Mouse (Mus musculus): ENCODE data around the gene Gm17651. TPM values are rescaled to one million over a fixed set of nuclear protein-coding genes. Genes with fewer than 3 reads are reported as not detected.
A peak's percentile ranks its signal among the peaks of the same experiment; 100 is the strongest.

Gm17651 gene
- total RNA-seq, 2 experiments from 2014 or later, result not detected

DNA sequence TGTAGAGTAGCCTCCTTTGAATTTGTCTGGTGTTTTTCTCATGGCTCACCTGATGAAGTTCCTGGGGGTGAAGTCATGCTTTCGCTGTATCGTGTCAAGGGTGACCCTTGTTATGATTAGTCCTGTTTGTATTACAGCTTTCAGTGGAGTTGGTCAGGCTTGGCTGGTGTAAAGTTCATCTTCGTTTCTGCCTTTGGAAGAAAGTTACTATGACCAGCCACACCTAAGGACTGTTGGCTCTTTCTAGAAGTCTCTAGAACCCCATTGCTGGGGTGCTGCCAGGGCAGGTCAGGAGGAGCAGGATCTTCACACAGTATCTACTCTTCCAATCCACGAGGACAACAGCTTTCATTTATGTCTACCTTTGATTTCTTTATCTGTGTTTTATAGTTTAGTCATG, 41.0 kb downstream of the Gm17651 start:
- intact Hi-C loops (cut with DNase I), result no loop called here
- no peak for DNase-seq

DNA sequence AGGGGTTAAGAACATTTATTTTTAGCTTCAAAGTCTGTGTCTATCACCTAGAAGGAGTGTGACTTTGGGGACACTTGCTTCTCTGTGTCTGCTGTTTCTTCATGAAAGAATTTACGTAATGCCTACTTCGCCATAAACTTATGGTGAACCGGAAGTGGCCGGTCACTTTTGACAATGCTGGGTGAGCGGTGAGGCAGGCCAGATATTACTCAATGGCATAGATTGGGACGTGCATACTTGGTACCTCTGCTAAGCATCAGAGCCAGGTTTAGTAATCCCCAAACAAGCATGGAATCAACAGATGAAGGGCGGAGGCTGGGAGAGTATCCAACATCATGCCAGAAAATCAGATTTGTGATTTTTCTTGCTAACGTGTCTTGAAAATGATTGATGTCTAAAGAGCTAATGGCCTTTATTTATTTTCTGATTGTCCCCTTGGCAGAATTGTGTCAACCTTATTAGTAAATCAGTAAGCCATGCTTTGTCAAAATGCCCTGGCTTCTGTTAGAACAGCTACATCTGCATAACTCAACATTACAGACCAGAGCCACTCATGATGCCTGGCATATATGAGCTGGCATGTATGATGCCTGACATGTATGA, 43.1 kb downstream of the Gm17651 start:
- DNase-seq, result no peak
- intact Hi-C loops (cut with DNase I), result no loop called here

DNA sequence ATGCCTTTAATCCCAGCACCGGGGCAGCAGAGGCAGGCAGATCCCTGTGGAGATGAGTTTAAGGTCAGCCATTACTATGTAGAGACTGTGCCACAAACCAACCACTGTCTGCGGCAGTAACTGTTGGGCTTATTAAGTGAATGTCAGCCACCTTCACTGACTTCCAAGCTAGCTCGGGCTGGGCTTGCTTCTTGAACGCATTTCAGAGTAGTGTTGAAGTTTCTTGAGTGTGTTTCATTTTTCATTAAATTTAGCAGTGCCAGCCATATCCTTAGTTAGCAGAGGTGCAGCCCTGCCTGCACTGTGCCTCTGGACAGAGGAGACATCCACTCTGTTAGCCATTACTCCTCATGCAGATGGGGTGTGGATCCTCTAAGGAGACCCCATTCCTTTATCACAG, 43.7 kb downstream of the Gm17651 start:
- no peak for DNase-seq
- intact Hi-C loops (cut with DNase I), result no loop called here

DNA sequence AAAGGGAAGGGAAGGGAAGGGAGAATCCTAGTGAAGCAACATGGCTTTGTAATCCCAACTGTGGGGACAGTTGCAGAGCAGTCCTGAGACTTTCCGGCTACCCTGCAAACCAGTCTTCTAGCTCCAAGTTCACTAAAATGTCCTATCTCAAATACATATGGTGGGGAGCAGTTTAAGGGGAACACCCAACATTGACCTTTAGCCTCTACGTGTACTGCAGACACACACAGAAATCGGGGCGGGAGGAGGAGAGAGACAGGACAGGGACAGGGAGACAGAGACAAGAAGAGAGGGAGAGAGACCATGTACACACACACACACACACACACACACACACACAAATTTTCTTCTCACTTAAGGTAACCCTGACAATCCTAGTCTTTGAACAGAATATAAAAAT, 44.6 kb downstream of the Gm17651 start:
- no peak for DNase-seq
- intact Hi-C loops (cut with DNase I), result no loop called here

DNA sequence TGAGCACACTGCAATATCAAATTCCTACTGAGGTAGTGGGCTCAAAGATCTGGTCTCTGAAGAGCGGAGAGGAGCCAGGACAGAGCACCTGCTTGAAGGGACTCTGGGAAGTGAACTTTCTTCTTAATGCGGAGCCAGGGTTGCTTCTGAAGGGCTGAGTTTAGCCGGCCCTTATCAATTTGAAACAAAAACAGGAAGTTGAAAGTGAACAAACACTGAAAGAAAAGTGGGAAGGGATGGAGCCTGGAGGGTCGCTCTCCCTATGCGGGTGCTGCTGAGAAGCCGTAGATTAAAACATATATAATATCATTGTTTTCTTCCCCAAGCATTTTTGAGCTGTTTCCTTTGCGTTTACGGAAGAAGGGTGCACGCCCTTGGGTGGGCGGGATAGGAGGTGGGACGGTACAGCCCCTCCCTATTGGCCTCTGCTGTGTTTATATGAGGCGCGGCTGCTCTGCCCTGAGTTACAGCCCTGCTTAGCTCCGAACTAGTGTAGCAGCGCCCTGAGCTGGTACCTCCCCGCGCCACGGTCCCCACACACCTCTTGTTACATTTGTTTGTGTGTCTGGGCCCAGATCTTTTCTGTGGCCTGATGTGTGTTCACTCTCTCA, 46.0 kb downstream of the Gm17651 start, which contains the start of gene Fmo5:
Gene Fmo5, plus strand, starts transcription at position 414 of the 611 bp plus-strand sequence.
- intact Hi-C loops (cut with DNase I), result no loop called here
- DNase-seq, result peak; percentile 78 to 79

DNA sequence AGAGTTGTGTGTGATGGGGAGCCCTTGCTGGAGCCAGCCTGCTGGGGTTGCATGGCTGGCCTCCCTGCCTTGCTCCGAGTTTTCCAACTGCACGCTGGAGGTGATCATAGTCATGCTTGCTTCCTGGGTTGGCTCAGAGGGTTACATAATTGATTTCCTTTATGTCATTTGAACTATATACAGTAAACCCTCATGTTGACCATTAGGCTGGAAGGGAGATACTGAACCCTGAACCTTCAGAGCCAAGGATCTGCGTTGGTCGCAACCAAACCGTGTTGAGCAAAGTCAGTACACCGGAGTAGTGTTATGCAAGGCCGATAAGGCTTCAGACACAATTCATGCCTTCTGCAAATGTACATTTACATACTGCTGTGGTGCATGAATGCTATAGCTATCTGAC, 46.6 kb downstream of the Gm17651 start:
- intact Hi-C loops (cut with DNase I), result no loop called here
- no peak for DNase-seq

DNA sequence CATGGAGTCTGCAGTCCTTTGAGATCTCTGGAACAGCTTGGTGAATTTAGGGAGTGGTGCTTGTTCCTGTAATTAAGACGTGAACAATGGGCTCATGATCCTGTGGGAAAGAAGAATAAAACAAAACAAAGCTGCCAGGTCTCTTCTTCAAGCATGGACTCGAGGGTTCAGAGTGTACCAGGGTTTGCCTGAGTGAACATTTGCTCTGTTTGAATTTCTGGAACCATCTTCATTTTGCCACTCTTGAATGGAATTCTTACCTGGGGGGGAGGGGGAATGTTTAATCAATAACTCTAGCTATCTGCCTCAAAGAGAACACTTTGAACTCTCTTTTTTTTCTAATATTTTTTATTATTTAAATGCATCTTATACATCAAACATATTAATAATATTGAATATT, 49.9 kb downstream of the Gm17651 start:
- no peak for DNase-seq
- intact Hi-C loops (cut with DNase I), result no loop called here

Small RNA genes lying within 50 kb of the gene (microRNA-seq; reads per million reads assigned to microRNA genes)
- 0 to 1.2 reads per million in 2 experiments for gene Mir7225

Other genes with a start within 250 kb of the Gm17651 start
- 10 to 100 TPM; 12.8 to 14.1 TPM for gene Chd1l, start 64.5 kb downstream of the Gm17651 start, total RNA-seq (2021)
- gene Fmo5, start 45.9 kb downstream of the Gm17651 start, total RNA-seq (2021), result 1 to 10 TPM; 7.5 to 7.6 TPM
- 10 to 100 TPM; 17.5 to 18.8 TPM for gene Prkab2, start 16.5 kb downstream of the Gm17651 start, total RNA-seq (2021)
- 1,000 to 10,000 TPM; 1,178 to 1,212 TPM for gene Pde4dip, start 214.0 kb upstream of the Gm17651 start, total RNA-seq (2021)
- gene Sec22b, start 226.5 kb upstream of the Gm17651 start, total RNA-seq (2021), result 10 to 100 TPM; 49.6 to 54.1 TPM